Mouse (Mus musculus): Measurements from ENCODE around the gene Vmn2r29. TPM values are rescaled to one million over a fixed set of nuclear protein-coding genes. Genes with fewer than 3 reads are reported as not detected.

Gene Vmn2r29
- total RNA-seq (2023): under 1 TPM in 1 of 2 experiments, not detected in 1; 0.52 TPM

DNA sequence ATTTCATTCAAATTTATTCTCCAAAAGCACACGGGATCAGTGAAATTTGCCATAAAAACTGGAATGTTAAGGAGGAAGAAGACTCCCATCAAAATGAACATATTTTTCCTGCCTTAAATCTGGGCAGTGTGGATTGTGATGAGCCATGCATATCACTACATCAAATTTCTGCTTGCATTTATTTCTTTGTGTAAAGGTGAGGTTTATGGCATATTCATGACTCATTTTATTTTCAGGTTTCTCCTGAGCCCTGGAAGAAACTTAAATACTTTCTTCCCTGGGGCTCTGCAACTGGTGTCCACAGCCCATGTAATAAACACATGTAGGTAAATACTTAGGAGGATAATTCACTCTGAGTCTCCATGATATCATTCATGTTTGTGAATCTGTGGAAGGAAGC, at the start of gene Vmn2r29:
Gene Vmn2r29 (minus strand): TSS at position 101 of the 400 bp plus-strand sequence.

GRCm38 (mm10) chr7:7277966-7278567, 30.9 kb upstream of the Vmn2r29 start, which contains the start of gene Gm45844:
Gene Gm45844, minus strand, starts transcription at chr7:7278289.

DNA sequence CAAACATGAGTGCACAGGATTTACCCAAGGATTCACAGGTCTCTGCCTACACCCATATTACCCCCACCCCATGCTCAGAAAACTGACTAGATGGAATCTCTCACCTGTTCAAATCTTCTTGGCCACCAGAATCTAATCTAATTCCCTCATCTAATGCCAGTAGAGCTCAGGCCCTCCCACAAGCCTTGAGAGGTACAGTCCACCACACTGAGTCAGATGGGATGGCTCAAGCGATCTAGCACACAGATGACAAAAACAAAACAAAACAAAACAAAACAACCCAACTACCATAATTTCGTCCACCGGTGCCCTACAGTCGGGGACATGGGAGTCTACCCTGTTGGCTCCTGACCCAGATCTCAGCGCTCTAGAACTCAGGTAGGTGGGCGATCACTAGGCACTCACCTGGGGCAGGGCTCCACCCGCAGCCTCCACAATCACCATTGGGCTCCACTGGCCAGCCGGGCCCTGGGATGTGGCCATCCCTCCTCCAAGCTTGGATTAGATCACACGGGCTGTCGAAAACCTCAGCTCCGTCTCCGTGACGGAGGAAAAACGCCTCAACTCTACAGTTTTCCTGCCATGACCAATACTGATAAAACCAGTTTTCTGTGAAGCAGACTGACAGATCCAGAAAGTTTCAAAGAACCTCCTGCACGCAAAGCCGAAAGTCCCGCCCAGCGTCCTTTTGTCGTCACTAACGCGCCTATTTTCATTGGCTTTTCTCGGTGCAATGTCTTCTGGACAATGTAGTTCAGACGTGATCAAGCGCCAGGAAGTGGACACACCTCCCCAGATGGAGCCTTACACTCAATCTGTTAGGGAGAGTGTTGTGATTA, 37.6 kb downstream of the Vmn2r29 start, which contains the start of gene Zfp772:
Gene Zfp772 (minus strand): TSS at position 686 of the 839 bp plus-strand sequence.

Other genes with a start within 250 kb of the Vmn2r29 start
- gene Zfp954, start 125.8 kb downstream of the Vmn2r29 start, total RNA-seq (2023): 10 to 100 TPM; 20.6 to 22.2 TPM
- under 1 TPM; 0.45 to 0.91 TPM for gene Zfp773, start 110.6 kb downstream of the Vmn2r29 start, total RNA-seq (2023)
- gene Zfp418, start 76.0 kb downstream of the Vmn2r29 start, total RNA-seq (2023): 1 to 10 TPM; 1.2 to 1.5 TPM
- gene Zfp772, start 37.3 kb downstream of the Vmn2r29 start, total RNA-seq (2023): 1 to 10 TPM; 1.5 to 2.3 TPM
- 1 to 10 TPM; 1.3 to 1.5 TPM for gene Gm45844, start 31.0 kb upstream of the Vmn2r29 start, total RNA-seq (2023)
- gene Clcn4, start 53.5 kb upstream of the Vmn2r29 start, total RNA-seq (2023): 10 to 100 TPM; 58.9 to 62.2 TPM
- not detected for gene Vmn2r30, start 90.3 kb upstream of the Vmn2r29 start, total RNA-seq (2023)
- not detected for gene Gm45783, start 127.2 kb upstream of the Vmn2r29 start, total RNA-seq (2023)
- gene Vmn2r31, start 152.4 kb upstream of the Vmn2r29 start, total RNA-seq (2023): not detected
- not detected for gene Vmn2r32, start 232.7 kb upstream of the Vmn2r29 start, total RNA-seq (2023)

All from monocyte, adult 59 days (primary cell).